Mouse (Mus musculus): ENCODE measurements around the gene Madd.

GRCm38 (mm10) chr2:91187431-91187830, 3.8 kb upstream of the Madd start:
- TF ChIP-seq CTCF (IDR thresholded peaks at IDR 0.05; ENCODE audit: low read depth, low read length) (no peak), POLR2A (IDR thresholded peaks at IDR 0.05; ENCODE audit: borderline replicate concordance, low read depth, low read length) (no peak)

All from bone marrow macrophage, adult 2 months (primary cell).